Mouse (Mus musculus) T-helper 17 cell (primary cell): ENCODE measurements around the gene Fam214a.

ENCODE experiments used
- in situ Hi-C, 2 experiments: fragments of 300-600 bp; cut with MboI, MseI; formaldehyde crosslinking; loops; 1 replicate in 1 of 2; 2 replicates in 1 of 2; pipeline ENCODE4 v1.15.1; 2025; ENCODE audit warnings: high pct_unique_total_duplicates in 2 of 2

Fam214a gene

DNA sequence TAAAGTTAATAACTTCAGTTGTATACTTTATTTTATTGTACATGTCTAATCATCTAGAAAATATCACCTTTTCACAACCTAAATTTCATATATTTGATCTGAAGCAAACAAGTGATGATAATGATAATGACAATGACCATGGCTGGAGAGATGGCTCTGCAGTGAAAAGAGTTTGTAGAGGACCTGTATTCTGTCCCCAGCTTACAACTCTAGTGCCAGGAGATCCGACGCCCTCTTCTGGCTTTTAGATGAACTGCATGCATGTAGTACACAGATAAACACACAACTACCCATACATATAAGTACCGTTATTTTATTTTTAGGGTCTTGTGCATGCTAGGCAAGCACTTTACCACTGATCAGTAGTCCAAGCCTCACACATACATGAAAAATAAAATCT, 1.2 kb upstream of the Fam214a start:
- in situ Hi-C loops: loop anchor here in 1 of 2 experiments (5.0 kb wide), 1 partner anchor 44 kb away; no protein-coding TSS in a partner anchor

- in situ Hi-C loops: loop anchor here in 1 of 2 experiments (5.0 kb wide), 1 partner anchor 45 kb away; no protein-coding TSS in a partner anchor
Observed at GRCm38 (mm10) chr9:74952106-74952505, 578 bp upstream of the Fam214a start.

GRCm38 (mm10) chr9:74953265-74953958, 728 bp downstream of the Fam214a start:
- in situ Hi-C loops: loop anchor here in 1 of 2 experiments (5.0 kb wide), 1 partner anchor 46 kb away; no protein-coding TSS in a partner anchor

- in situ Hi-C loops: loop anchor here in 1 of 2 experiments (5.0 kb wide), 1 partner anchor 47 kb away; no protein-coding TSS in a partner anchor
Observed at GRCm38 (mm10) chr9:74953959-74954279, 1.2 kb downstream of the Fam214a start.

DNA sequence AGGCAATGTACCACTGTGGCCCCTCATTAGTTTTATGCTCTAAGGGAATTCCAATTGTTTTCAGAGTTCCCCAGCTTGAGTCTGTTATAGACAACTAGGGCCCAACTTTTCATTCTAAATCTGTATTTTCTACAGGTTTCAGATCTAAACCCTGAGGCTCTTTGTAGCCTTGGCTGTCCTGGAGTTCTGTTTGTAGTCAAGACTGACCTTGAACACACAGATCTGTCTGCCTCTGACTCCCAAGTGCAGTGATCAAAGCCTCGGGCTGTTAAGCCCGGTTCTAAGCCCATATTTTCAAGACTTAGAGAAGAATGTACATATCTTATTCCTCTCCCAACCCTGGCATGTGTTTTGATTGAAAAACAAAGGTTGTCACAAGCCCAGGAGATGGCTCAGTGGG, 1.7 kb downstream of the Fam214a start:
- in situ Hi-C loops: loop anchor here in 1 of 2 experiments (5.0 kb wide), 1 partner anchor 47 kb away; no protein-coding TSS in a partner anchor

DNA sequence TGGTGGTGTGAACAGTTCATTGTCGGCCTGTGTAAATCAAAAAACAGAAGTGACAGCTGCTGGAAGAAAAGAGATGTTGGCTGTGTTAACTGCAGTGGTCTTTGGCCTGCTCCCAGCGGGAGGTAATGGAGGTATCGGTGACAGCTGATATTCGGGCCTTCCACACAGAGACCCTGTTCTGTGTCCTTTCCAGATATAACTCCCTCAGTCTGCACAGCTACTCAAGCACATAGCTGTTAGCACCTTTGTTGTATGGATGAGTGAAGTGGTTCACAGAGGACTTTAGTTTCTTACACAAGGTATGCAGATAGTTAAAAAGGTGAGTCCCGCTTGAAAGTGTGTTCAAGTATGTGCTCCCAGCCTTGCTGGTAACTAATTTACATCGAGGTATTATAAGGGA, 7.9 kb downstream of the Fam214a start:
- in situ Hi-C loops: no loop called here

GRCm38 (mm10) chr9:74961073-74961575, 8.4 kb downstream of the Fam214a start:
- in situ Hi-C loops: no loop called here

DNA sequence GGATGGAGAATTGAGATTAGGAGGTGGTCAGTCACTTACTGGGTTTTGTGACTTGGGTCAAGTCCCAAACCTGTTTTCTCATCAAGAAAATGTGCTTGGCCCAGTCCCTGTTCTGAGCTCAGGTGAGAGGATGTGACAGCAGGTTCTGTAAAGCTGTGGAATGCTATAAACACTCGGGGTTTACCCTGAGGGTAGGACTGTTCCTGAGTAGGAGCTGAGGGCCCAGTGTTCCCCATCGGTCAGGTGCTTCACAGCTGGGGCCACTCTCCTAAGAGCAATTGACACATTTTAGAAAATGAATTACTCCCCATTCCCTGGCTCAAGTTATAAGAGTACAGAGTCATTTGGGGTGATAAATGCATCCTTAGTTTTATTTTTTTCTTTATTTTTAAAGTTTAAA, 11.3 kb downstream of the Fam214a start:
- in situ Hi-C loops: no loop called here

DNA sequence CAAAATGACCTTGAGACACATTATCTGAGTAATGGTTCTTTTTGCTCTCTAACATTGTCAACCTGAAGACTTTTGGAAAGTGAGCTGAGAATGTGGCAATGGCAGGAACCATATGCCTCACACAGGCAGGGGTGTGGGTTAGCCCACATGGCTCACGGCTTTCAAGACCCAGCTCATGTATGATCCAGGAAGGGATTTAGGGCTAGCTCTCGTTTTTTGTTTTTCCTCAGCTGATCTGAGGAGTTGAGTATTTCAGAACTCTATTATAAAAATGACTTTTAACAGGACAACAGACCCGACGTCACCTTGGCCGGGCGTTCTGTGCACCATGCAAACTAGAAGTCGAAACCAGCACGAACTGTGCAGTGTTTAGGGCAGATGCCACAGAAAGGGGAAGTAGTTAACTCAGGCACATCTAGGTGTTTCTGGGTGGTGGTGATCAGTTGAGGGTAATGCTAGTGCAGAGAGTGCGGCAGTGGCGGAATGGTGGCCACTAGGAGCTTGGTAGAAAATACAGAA, 12.2 kb downstream of the Fam214a start:
- in situ Hi-C loops: no loop called here

DNA sequence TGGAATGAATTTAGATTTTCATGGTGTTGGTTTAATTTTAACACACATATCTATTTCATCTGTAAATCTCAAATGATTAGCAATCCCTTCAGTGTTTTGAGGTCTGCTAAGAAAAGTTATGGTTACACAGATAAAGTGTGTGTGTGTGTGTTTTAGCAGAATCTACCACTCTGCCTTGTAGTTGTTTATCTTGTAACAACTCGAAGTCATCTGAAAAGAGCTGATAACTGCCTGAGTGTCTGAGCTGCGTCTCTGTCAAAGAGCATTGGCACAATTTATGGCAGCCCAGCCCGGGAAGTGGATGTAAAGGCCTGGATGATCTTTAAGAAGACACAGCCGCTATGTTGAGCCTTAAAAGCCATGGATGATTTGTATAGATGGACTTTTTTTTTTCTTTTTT, 13.5 kb downstream of the Fam214a start:
- in situ Hi-C loops: no loop called here

DNA sequence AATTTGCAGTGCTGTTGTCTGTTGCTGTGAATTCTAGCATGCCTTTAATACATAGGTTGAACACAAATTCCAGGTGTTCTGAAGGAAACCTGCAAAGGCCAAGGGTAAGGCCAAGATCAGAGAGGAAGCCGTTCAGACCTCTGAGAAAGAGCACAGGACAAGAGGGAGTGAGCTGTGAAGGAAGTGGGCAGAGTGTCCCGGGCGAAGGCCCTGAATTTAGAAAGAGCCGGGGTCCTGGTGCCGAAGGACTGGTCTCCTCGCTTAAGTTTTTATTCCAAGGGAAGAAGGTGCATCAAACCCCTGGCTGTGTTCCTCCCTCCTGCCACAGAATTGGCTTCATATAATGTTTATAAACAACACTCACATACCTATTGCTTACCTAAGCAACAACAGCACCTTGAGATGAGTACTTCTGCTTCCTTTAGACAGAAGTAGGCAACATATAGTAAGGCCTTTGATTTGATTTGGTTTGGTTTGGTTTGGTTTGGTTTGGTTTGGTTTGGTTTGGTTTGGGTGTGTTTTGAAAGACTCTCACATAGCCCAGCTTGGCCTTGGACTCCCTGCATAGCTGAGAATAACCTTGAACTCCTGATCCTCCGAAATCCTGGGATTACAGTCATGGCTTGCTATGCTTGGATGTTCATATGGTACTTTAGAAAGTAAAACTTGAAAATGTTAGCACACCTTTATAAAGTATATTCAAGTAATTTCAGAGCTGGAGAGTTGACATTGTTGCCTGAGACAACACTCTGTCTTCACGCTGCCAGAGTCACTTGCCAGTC, 16.2 kb downstream of the Fam214a start:
- in situ Hi-C loops: no loop called here

DNA sequence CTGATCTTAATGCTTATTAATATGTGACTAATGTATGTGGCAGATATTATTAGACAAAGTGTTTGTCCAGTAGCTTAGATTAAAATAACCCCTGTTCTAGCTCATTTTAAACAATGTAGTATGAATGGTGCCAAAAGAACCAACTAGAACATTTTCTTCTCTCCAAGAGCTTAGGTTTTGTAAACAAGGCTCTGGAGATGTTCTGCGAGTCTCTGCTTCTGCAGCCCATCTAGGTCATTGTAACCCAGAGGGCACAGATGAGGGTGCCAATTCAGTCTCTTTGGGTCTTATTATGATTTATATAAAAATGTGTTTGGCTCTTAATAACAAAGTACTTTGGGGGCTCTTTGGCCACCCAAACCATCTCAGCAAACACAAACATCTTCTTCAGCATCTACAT, 17.9 kb downstream of the Fam214a start:
- in situ Hi-C loops: no loop called here

DNA sequence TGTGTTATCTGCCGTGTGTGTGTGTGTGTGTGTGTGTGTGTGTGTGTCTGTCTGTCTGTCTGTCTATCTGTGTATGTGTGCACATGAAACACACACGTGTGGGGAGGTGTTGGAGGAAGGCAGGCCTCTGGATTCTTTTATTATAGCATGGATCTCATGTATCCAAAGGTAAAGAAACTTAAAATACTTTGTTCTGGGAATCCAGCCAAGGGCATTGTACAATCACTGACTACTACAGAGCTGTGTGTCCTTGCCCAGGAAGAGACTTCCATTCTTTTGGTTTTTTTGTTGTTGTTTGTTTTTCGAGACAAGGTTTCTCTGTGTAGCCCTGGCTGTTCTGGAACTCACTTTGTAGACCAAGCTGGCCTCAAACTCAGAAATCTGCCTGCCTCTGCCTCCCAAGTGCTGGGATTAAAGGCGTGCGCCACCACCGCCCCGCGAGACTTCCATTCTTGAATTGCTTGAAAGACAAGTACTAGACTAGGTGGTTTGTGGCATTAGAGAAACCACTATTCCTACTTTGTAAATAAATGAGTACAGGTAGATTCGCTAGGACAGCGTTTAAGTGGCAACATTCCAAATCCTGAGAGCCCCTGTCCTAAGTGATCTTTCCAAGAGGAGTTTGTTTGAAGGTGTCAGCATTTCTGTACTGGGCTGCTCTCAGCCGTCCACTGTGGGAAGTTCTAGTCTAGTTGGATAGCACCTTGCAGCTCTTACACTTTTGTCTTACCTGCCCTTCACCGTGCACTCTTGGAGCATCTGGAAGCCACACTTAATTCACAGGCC, 18.7 kb downstream of the Fam214a start:
- in situ Hi-C loops: no loop called here

DNA sequence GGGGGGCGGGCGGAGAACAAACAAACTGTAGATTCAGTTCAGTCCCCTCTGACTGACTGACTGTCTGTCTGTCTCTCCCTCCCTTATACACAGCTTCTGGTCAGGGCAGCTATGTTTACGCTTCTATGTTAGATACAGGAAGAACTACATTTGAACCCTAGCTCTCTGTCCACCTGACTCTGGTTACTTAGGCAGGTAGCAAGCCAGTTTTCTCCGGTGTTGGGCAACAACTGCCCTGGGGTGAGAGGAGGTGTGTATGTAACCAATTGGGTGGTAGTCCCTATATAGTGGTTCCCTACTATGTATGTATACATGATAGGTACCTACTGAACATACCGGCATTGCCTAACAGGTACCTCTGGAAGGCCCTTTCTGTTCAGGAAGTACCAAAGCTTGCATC, 20.1 kb downstream of the Fam214a start:
- in situ Hi-C loops: no loop called here

- in situ Hi-C loops: no loop called here
Observed at GRCm38 (mm10) chr9:74973154-74973553, 20.5 kb downstream of the Fam214a start.

- in situ Hi-C loops: no loop called here
Observed at GRCm38 (mm10) chr9:74974758-74975157, 22.1 kb downstream of the Fam214a start.

- in situ Hi-C loops: no loop called here
Observed at GRCm38 (mm10) chr9:74975416-74975815, 22.7 kb downstream of the Fam214a start.

GRCm38 (mm10) chr9:74975911-74976563, 23.4 kb downstream of the Fam214a start:
- in situ Hi-C loops: no loop called here

- in situ Hi-C loops: no loop called here
Observed at GRCm38 (mm10) chr9:74977251-74977650, 24.6 kb downstream of the Fam214a start.

DNA sequence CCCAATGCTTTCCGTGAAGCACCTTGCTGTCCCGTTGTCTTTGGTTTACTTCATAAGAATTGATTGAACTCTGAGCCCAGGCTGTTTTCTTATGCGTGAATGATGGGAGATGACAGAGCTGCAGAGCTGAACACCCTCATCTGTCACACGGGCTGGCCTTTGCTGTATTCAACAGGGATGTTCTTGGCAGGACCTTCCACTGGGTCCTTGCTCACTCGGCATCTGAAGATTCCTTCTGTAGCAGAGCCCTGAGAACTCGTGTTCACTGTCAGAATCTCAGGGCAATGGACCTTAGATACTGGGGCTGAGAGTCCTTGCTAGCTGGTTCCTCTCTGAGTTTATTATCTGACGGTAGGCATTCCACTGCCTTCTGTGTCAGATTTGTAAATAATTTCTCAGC, 25.3 kb downstream of the Fam214a start:
- in situ Hi-C loops: no loop called here

GRCm38 (mm10) chr9:74978868-74979267, 26.2 kb downstream of the Fam214a start:
- in situ Hi-C loops: no loop called here
